9 mouse cellular contexts compared by ENCODE assay signal in genomic region chr15:25623556-25624180, GRCm38 (mm10). TPM values are rescaled to one million over a fixed set of nuclear protein-coding genes. Genes with fewer than 3 reads are reported as not detected.
DNase-seq lines count a peak whose midpoint lies in the region; ATAC-seq and TF ChIP-seq lines count a peak whose summit lies in the region.
"Had no signal": no experiment of that assay in that cellular context is flagged by ENCODE, and none has a peak within 500 bp of the region (broad histone marks: within the 10 kb centered on the region; RNA-seq: fewer than 3 reads in every experiment).

No protein-coding gene starts in this region.

- no peak for ATAC-seq in forebrain, embryonic 14.5 days
- ATAC-seq in liver, embryonic 15.5 days (ENCODE audit: insufficient read depth), result no peak

- 8% methylated on average over 9 of the region's 9 CpGs for WGBS in forebrain, embryonic 14.5 days
- WGBS in liver, embryonic 15.5 days (ENCODE audit: insufficient replicate concordance), result 7% methylated on average over 9 of the region's 9 CpGs

- H3K27ac ChIP-seq in gastrocnemius, adult 2 months, result peak overlapping the region; percentile 95
- H3K27ac ChIP-seq in forebrain, embryonic 14.5 days (ENCODE audit: low read depth, low read length), result no peak overlapping the region
- no peak overlapping the region for H3K27ac ChIP-seq in liver, embryonic 15.5 days (replicated peaks)

- intact Hi-C loops in gastrocnemius, adult 2 months (cut with DNase I), result loop anchor here (2.0 to 10.0 kb wide), 4 partner anchors 43 to 361 kb away; partner anchors contain the start of gene Zfp622
- intact Hi-C loops in gastrocnemius, postnatal 36 days (cut with DNase I), result loop anchor here (5.0 kb wide), 1 partner anchor 181 kb away; no protein-coding TSS in a partner anchor

- H3K4me2 ChIP-seq in forebrain, embryonic 14.5 days (ENCODE audit: low read length), result peak overlapping the region; percentile 97
- peak overlapping the region; percentile 83 for H3K4me2 ChIP-seq in liver, embryonic 15.5 days

- no peak for TF ChIP-seq CTCF in gastrocnemius, adult 2 months (IDR thresholded peaks at IDR 0.05)

- no peak for DNase-seq in gastrocnemius, adult 2 months
- DNase-seq in gastrocnemius, postnatal 36 days, result no peak
- peak; percentile 61 for DNase-seq in 3T3-L1 (ENCODE audit: low read depth, low spot score)
- DNase-seq in forebrain, embryonic 14.5 days (ENCODE audit: low spot score), result no peak
- DNase-seq in right cerebral cortex, postnatal 10 days (ENCODE audit: low spot score in 2 of 2), result no peak
- no peak for DNase-seq in cerebellum, adult 8-10 months
- DNase-seq in gastrocnemius, adult 18-20 months (ENCODE audit: low spot score), result no peak

- peak overlapping the region; percentile 69 for H3K9ac ChIP-seq in forebrain, embryonic 14.5 days (ENCODE audit: low read length)
- H3K9ac ChIP-seq in liver, embryonic 15.5 days, result no peak overlapping the region

- H3K27me3 ChIP-seq in forebrain, embryonic 14.5 days (replicated peaks; ENCODE audit: control insufficient read depth, insufficient read depth, low read length), result peaks cover 25% of the 10 kb centered on the region
- H3K27me3 ChIP-seq in liver, embryonic 15.5 days, result peaks cover 40% of the 10 kb centered on the region
- H3K27me3 ChIP-seq: CH12.LX had no signal

- peak overlapping the region; percentile 85 for H3K4me3 ChIP-seq in gastrocnemius, adult 2 months
- H3K4me3 ChIP-seq in forebrain, embryonic 14.5 days (ENCODE audit: low read depth, low read length), result peak overlapping the region; percentile 63
- H3K4me3 ChIP-seq in liver, embryonic 15.5 days (replicated peaks), result peak overlapping the region; percentile 66

- H3K36me3 ChIP-seq in forebrain, embryonic 14.5 days (ENCODE audit: control insufficient read depth, insufficient read depth, low read length), result no peaks in the 10 kb centered on the region
- no peaks in the 10 kb centered on the region for H3K36me3 ChIP-seq in liver, embryonic 15.5 days (replicated peaks)

- H3K9me3 ChIP-seq in forebrain, embryonic 14.5 days (replicated peaks; ENCODE audit: control insufficient read depth, low read length), result no peaks in the 10 kb centered on the region
- H3K9me3 ChIP-seq in liver, embryonic 15.5 days (replicated peaks), result no peaks in the 10 kb centered on the region

- no peaks in the 10 kb centered on the region; the same call in 1 of the 2 replicates for H3K4me1 ChIP-seq in forebrain, embryonic 14.5 days (ENCODE audit: control insufficient read depth, insufficient read depth, low read length)
- peaks cover 34% of the 10 kb centered on the region for H3K4me1 ChIP-seq in liver, embryonic 15.5 days (replicated peaks)

RNA-seq across cellular contexts. Expression of gene Myo10, which starts 1.3 kb away (rescaled TPM):
- total RNA-seq in gastrocnemius, adult 2 months (2021), result 10 to 100 TPM; 56.1 to 62.0 TPM
- 10 to 100 TPM; 42.1 to 52.4 TPM for total RNA-seq in gastrocnemius, postnatal 36 days (2021)
- 36.2 and 41.6 TPM in 2 replicates for polyA plus RNA-seq in forebrain, embryonic 14.5 days (2014; fragmentation: Nextera tagmentation; extraction: Ambion mirVana)
- 3.9 TPM in 2 replicates for polyA plus RNA-seq in liver, embryonic 15.5 days (2015; fragmentation: Nextera tagmentation; extraction: Ambion mirVana)
- total RNA-seq in gastrocnemius, adult 18-20 months (2021), result 10 to 100 TPM; 49.7 to 59.3 TPM
